Mouse (Mus musculus) lung, embryonic 15.5 days (tissue): Measurements from ENCODE around the gene Acss3. TPM values are rescaled to one million over a fixed set of nuclear protein-coding genes. Genes with fewer than 3 reads are reported as not detected.
A peak's percentile ranks its signal among the peaks of the same experiment; 100 is the strongest.

ENCODE experiments used
- ATAC-seq: fragments of 200-750 bp; cut with Nextera tagmentation; 2 replicates; pipeline ENCODE4 v1.8.0; 2017; ENCODE audit warnings: moderate number of reproducible peaks, borderline replicate concordance; ENCODE audit not compliant: low FRiP score, low TSS enrichment; ENCODE audit errors: extremely low read depth
- H3K27ac ChIP-seq: fragments of 300-500 bp; sonication (generic); 2 replicates; pipeline ENCODE4 v1.5.1; 2015; ENCODE audit warnings: moderate library complexity, mild to moderate bottlenecking, inconsistent platforms
- H3K27me3 ChIP-seq: fragments of 300-500 bp; sonication (generic); 2 replicates; pipeline ENCODE4 v1.6.1; 2015; ENCODE audit warnings: inconsistent platforms
- H3K36me3 ChIP-seq: fragments of 300-500 bp; sonication (generic); 2 replicates; pipeline ENCODE4 v1.6.1; 2015; ENCODE audit warnings: inconsistent platforms
- H3K4me1 ChIP-seq: fragments of 300-500 bp; sonication (generic); 2 replicates; pipeline ENCODE4 v1.6.1; 2015; ENCODE audit warnings: inconsistent platforms
- H3K4me2 ChIP-seq: fragments of 300-500 bp; sonication (generic); 2 replicates; pipeline ENCODE4 v1.6.1; 2015; ENCODE audit warnings: inconsistent platforms, mild to moderate bottlenecking, moderate library complexity
- H3K4me3 ChIP-seq: fragments of 300-500 bp; sonication (generic); 2 replicates; pipeline ENCODE4 v1.5.1; 2015; ENCODE audit warnings: mild to moderate bottlenecking, inconsistent platforms
- H3K9ac ChIP-seq: fragments of 300-500 bp; sonication (generic); 2 replicates; pipeline ENCODE4 v1.6.1; 2015; ENCODE audit warnings: inconsistent platforms
- H3K9me3 ChIP-seq: fragments of 300-500 bp; sonication (generic); 2 replicates; pipeline ENCODE4 v1.6.1; 2016; ENCODE audit warnings: inconsistent platforms
- WGBS: fragments of 180-500 bp; shearing (Covaris S2); methylation state at CpG from one replicate; pipeline ENCODE4 v1.1.7; 2015; 5-methylcytosine and 5-hydroxymethylcytosine counted together
- polyA plus RNA-seq: library from polyadenylated mRNA; unstranded; fragments of >200 nt; fragmentation: Nextera tagmentation; extraction: Ambion mirVana; gene quantifications from 2 replicates; pipeline ENCODE4 v1.2.1, GENCODE M21; 2015

The Acss3 gene
- polyA plus RNA-seq, 1 experiment from 2014 or later = 9.8 TPM

GRCm38 (mm10) chr10:107115121-107115520 lies 8.3 kb downstream of the Acss3 start:
- WGBS = 41% methylated on average over 1 of the region's 1 CpGs
- Histone ChIP-seq H3K4me3 (no peak overlapping the region), H3K9me3 (no peaks in the 10 kb centered on the region), H3K27ac (no peak overlapping the region), H3K9ac (no peak overlapping the region), H3K36me3 (no peaks in the 10 kb centered on the region), H3K4me2 (no peak overlapping the region), H3K4me1 (0 out of 2 replicates have a peak, but pooled peaks cover 7% of the 10 kb centered on the region), H3K27me3 (no peaks in the 10 kb centered on the region)
- no peak for ATAC-seq

DNA sequence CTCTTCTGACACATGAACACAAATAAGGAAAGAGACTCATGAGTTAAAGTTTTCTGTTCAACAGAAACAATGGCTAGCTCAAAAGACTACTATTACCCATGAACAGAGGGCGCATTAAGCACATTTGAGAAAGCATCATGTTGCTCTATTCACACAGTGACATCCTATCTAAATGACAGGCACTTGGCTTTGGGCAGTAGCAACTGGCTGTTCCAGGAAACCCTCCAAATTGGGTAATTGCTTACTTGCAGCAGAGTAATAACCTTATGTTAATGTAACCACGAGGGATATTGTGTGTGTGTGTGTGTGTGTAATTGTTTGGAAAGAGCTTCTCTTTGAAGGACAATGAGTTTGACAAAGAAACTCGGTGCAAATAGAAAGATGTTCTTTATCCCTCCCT lies 29.0 kb downstream of the Acss3 start:
- no peak overlapping the region for H3K4me3 ChIP-seq
- 75% methylated on average over 3 of the region's 3 CpGs for WGBS
- no peaks in the 10 kb centered on the region for H3K9me3 ChIP-seq
- no peaks in the 10 kb centered on the region for H3K36me3 ChIP-seq
- H3K4me1 ChIP-seq = no peaks in the 10 kb centered on the region
- ATAC-seq = no peak
- H3K4me2 ChIP-seq = no peak overlapping the region
- no peak overlapping the region for H3K9ac ChIP-seq
- no peak overlapping the region for H3K27ac ChIP-seq
- no peaks in the 10 kb centered on the region for H3K27me3 ChIP-seq

GRCm38 (mm10) chr10:107053846-107054624 lies 69.4 kb downstream of the Acss3 start:
- Histone ChIP-seq H3K4me1 (peaks cover 3% of the 10 kb centered on the region; the same call in 1 of the 2 replicates), H3K36me3 (no peaks in the 10 kb centered on the region), H3K27me3 (no peaks in the 10 kb centered on the region), H3K27ac (no peak overlapping the region), H3K4me2 (no peak overlapping the region), H3K9me3 (no peaks in the 10 kb centered on the region), H3K4me3 (no peak overlapping the region), H3K9ac (no peak overlapping the region)
- peak; percentile 72; the same call in 1 of the 2 replicates for ATAC-seq
- WGBS = 36% methylated on average over 4 of the region's 4 CpGs

DNA sequence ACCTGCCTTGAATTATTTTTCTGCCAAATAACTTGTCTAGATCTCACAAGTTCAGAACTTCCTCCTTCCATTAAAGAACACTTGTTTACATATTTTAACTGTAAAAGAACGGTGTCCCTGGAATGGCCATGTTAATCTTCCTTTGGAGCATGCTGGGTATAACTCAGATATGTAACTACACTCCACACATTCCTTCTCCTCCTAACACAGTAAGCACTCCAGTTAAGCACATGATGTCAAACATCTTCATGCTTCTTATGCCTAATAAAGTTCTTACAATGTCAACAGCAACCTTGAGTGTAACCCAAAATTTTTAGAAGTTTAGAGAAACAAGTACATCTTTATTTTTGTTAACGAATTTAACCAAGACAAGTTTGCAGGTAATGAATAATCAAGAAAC lies 73.0 kb downstream of the Acss3 start:
- no peak overlapping the region for H3K4me2 ChIP-seq
- peaks cover 3% of the 10 kb centered on the region; the same call in 1 of the 2 replicates for H3K4me1 ChIP-seq
- 37% methylated on average over 2 of the region's 2 CpGs for WGBS
- no peak overlapping the region for H3K27ac ChIP-seq
- no peaks in the 10 kb centered on the region for H3K36me3 ChIP-seq
- ATAC-seq = no peak
- H3K27me3 ChIP-seq = no peaks in the 10 kb centered on the region
- no peak overlapping the region for H3K9ac ChIP-seq
- no peaks in the 10 kb centered on the region for H3K9me3 ChIP-seq
- H3K4me3 ChIP-seq = no peak overlapping the region

GRCm38 (mm10) chr10:107042656-107043055 lies 80.8 kb downstream of the Acss3 start:
- Histone ChIP-seq H3K27ac (no peak overlapping the region), H3K4me3 (no peak overlapping the region), H3K4me2 (no peak overlapping the region), H3K9me3 (no peaks in the 10 kb centered on the region), H3K9ac (no peak overlapping the region), H3K4me1 (no peaks in the 10 kb centered on the region), H3K36me3 (no peaks in the 10 kb centered on the region), H3K27me3 (no peaks in the 10 kb centered on the region)
- ATAC-seq = no peak
- WGBS = 84% methylated on average over 1 of the region's 1 CpGs

DNA sequence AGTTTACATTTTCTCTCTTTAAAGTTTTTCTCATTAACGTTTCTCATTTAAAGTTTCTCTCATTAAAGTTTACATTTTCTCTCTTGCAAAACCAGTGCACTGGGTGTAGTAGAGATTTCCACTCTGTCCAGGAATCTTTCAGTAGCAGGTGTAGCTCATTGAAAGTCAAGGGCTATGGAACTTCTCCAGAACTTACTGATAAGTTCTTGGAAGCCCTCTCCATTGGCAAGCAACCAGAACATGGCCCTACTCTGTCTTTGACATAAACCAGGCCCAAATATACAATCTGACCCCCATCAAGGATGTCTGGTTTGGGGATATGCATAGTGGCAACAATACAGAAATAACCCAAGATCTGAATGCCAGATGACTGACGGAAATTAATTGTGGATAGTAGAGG lies 82.6 kb downstream of the Acss3 start:
- Histone ChIP-seq H3K4me2 (no peak overlapping the region), H3K4me3 (no peak overlapping the region), H3K9ac (no peak overlapping the region), H3K27ac (no peak overlapping the region), H3K4me1 (no peaks in the 10 kb centered on the region), H3K36me3 (no peaks in the 10 kb centered on the region), H3K9me3 (no peaks in the 10 kb centered on the region), H3K27me3 (no peaks in the 10 kb centered on the region)
- peak; percentile 57; the same call in 1 of the 2 replicates for ATAC-seq
- WGBS = 57% methylated on average over 2 of the region's 2 CpGs

GRCm38 (mm10) chr10:107040378-107040777 lies 83.1 kb downstream of the Acss3 start:
- WGBS = 61% methylated on average over 6 of the region's 6 CpGs
- ATAC-seq = no peak

GRCm38 (mm10) chr10:107039211-107039610 lies 84.3 kb downstream of the Acss3 start:
- Histone ChIP-seq H3K4me3 (no peak overlapping the region), H3K9me3 (no peaks in the 10 kb centered on the region), H3K9ac (no peak overlapping the region), H3K4me1 (no peaks in the 10 kb centered on the region), H3K27ac (no peak overlapping the region), H3K4me2 (no peak overlapping the region), H3K36me3 (no peaks in the 10 kb centered on the region), H3K27me3 (no peaks in the 10 kb centered on the region)
- WGBS = 72% methylated on average over 4 of the region's 4 CpGs
- no peak for ATAC-seq

More at GRCm38 (mm10) chr10:107040378-107040777, 83.1 kb downstream of the Acss3 start:
- Histone ChIP-seq H3K36me3 (no peaks in the 10 kb centered on the region), H3K4me2 (no peak overlapping the region), H3K9ac (no peak overlapping the region), H3K9me3 (no peaks in the 10 kb centered on the region), H3K27me3 (no peaks in the 10 kb centered on the region), H3K4me1 (no peaks in the 10 kb centered on the region), H3K4me3 (no peak overlapping the region), H3K27ac (no peak overlapping the region)

DNA sequence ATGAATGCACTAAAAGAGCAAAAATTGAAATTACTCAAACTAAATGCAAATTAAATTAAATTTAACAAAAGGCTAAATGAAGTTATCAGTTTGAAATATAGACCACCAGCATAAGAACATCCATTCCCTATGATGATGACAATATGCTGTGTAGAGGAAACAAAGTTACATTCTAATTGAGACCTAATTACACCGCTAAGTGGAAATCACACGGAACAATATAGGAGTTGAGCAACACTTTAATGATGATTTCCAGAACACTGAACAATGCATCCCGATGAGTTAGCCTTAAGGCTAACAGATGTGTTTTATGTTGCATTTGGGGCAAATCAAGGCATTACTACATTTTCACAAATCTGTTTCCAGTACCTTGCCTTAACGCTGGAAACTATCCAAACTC lies 99.2 kb downstream of the Acss3 start:
- Histone ChIP-seq H3K4me1 (no peaks in the 10 kb centered on the region), H3K27me3 (no peaks in the 10 kb centered on the region), H3K9me3 (no peaks in the 10 kb centered on the region), H3K27ac (no peak overlapping the region), H3K36me3 (no peaks in the 10 kb centered on the region), H3K4me3 (no peak overlapping the region), H3K9ac (no peak overlapping the region), H3K4me2 (no peak overlapping the region)
- 85% methylated on average over 4 of the region's 4 CpGs for WGBS
- no peak for ATAC-seq

GRCm38 (mm10) chr10:107021118-107021517 lies 102.3 kb downstream of the Acss3 start:
- Histone ChIP-seq H3K4me1 (no peaks in the 10 kb centered on the region), H3K36me3 (no peaks in the 10 kb centered on the region), H3K4me3 (no peak overlapping the region), H3K27me3 (no peaks in the 10 kb centered on the region), H3K4me2 (no peak overlapping the region), H3K9me3 (no peaks in the 10 kb centered on the region), H3K9ac (no peak overlapping the region), H3K27ac (no peak overlapping the region)
- ATAC-seq = no peak
- 41% methylated on average over 5 of the region's 5 CpGs for WGBS

DNA sequence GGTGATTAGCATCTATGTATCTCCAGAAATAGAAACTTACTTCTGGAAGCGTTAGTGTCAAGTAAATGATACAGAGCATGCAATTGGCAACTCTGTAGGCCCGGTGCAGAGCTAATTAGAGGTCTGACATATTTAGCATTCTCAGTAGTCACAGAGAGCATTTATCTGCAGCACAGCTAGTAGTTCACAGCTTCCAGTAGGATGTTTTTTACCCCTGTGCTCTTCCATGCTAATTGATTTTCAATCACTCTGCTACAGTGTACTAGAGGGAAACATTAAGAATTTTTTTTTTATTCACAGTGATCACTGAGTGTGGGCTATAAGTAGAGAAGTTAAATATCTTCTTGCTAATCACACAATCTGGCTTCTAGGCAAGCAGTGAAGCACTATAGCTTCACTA lies 112.3 kb downstream of the Acss3 start:
- WGBS = 63% methylated on average over 2 of the region's 2 CpGs
- Histone ChIP-seq H3K4me2 (no peak overlapping the region), H3K4me1 (no peaks in the 10 kb centered on the region), H3K9ac (no peak overlapping the region), H3K36me3 (no peaks in the 10 kb centered on the region), H3K27ac (no peak overlapping the region), H3K4me3 (no peak overlapping the region), H3K9me3 (no peaks in the 10 kb centered on the region), H3K27me3 (no peaks in the 10 kb centered on the region)
- ATAC-seq = no peak

DNA sequence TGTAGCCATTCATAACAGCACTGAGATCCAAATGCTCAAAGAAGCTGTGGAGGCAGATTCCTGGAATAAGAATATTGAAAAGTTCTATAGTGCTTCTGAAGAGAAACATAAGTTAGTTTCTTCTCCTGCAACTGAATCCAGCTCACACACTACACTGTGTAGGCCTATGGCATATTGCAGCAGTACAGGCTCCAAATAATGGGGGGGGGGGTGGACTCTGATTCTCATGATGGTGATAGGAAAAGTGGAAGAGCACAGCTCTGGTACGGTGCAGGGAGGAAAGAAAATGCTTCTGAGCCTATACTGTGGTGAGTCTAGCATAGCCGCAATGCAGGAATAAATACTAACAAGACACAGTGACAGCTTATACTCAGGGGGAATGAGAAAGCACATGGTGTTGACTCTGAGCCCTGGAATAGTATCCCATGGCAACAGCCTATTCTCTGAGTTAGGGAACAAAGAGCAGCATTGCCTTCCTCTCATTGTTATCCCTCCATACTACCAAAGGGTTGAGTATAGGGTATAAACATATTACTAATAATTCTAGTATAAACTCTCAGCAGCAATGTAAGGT lies 125.3 kb downstream of the Acss3 start:
- ATAC-seq = no peak
- Histone ChIP-seq H3K9ac (no peak overlapping the region), H3K4me3 (no peak overlapping the region), H3K9me3 (no peaks in the 10 kb centered on the region), H3K36me3 (no peaks in the 10 kb centered on the region), H3K27me3 (no peaks in the 10 kb centered on the region), H3K4me2 (no peak overlapping the region), H3K27ac (no peak overlapping the region), H3K4me1 (no peaks in the 10 kb centered on the region)
- WGBS = 83% methylated on average over 2 of the region's 2 CpGs
